Mouse (Mus musculus) CD4-positive, CD25-positive, alpha-beta regulatory T cell, adult 2 months (primary cell): Measurements from ENCODE around the gene Clint1.

ENCODE experiments used
- DNase-seq: peaks from one replicate; pipeline ENCODE4 v3.0.0-alpha.2; 2012; ENCODE audit warnings: low read depth, low spot score

The Clint1 gene

GRCm38 (mm10) chr11:45929541-45929940 lies 77.7 kb downstream of the Clint1 start:
- DNase-seq = no peak

- DNase-seq = no peak
These were observed 80.9 kb downstream of the Clint1 start for GRCm38 (mm10) chr11:45932771-45933170.

- DNase-seq = no peak
These were observed 85.6 kb downstream of the Clint1 start for GRCm38 (mm10) chr11:45937478-45937877.

- no peak for DNase-seq
These were observed 87.1 kb downstream of the Clint1 start for GRCm38 (mm10) chr11:45938917-45939316.

GRCm38 (mm10) chr11:45942281-45942680 lies 90.4 kb downstream of the Clint1 start:
- DNase-seq = no peak

- no peak for DNase-seq
These were observed 91.4 kb downstream of the Clint1 start for GRCm38 (mm10) chr11:45943108-45943705.

- DNase-seq = peak; percentile 49
These were observed 92.2 kb downstream of the Clint1 start for GRCm38 (mm10) chr11:45943891-45944642.

- peak; percentile 98 for DNase-seq
These were observed 92.8 kb downstream of the Clint1 start, which contains the start of gene Lsm11 for GRCm38 (mm10) chr11:45944643-45945156. Gene Lsm11 (minus strand): TSS chr11:45944935.

- no peak for DNase-seq
These were observed 94.9 kb downstream of the Clint1 start for GRCm38 (mm10) chr11:45946796-45947195.

GRCm38 (mm10) chr11:45947491-45947890 lies 95.6 kb downstream of the Clint1 start:
- no peak for DNase-seq

GRCm38 (mm10) chr11:45955127-45955627 lies 103.3 kb downstream of the Clint1 start, which contains the start of gene Thg1l:
Gene Thg1l (minus strand): TSS chr11:45955494.
- DNase-seq = peak; percentile 96

GRCm38 (mm10) chr11:45959598-45959997 lies 107.7 kb downstream of the Clint1 start:
- peak; percentile 80 for DNase-seq

- peak; percentile 73 for DNase-seq
These were observed 108.2 kb downstream of the Clint1 start for GRCm38 (mm10) chr11:45960003-45960402.
